Mouse (Mus musculus): ENCODE data around the gene Cyp4f18. TPM values are rescaled to one million over a fixed set of nuclear protein-coding genes. Genes with fewer than 3 reads are reported as not detected.

Gene Cyp4f18
- polyA plus RNA-seq, 1 experiment = 0.16 TPM

GRCm38 (mm10) chr8:71952489-71952888 lies 56.9 kb downstream of the Cyp4f18 start:
- Histone ChIP-seq H3K79me2 (ENCODE audit: control insufficient read depth, insufficient read depth) (peaks cover 29% of the 10 kb centered on the region), H3K27me3 (ENCODE audit: control insufficient read depth, insufficient read depth, insufficient read length) (no peaks in the 10 kb centered on the region), H3ac (ENCODE audit: control insufficient read depth, insufficient read length) (no peak overlapping the region), H3K36me3 (ENCODE audit: control insufficient read depth, insufficient read depth) (no peaks in the 10 kb centered on the region), H3K4me3 (no peak overlapping the region), H3K4me2 (ENCODE audit: low read depth) (no peak overlapping the region)
- no peak for TF ChIP-seq CEBPB (IDR thresholded peaks at IDR 0.05; ENCODE audit: insufficient read depth, poor library complexity, severe bottlenecking)
- no peak for TF ChIP-seq E2F4 (IDR thresholded peaks at IDR 0.05; ENCODE audit: insufficient read depth)
- TF ChIP-seq MYOD1 (IDR thresholded peaks at IDR 0.05; ENCODE audit: control insufficient read depth in 1 of 3, insufficient read length in 2 of 3, low read depth in 2 of 3) = no peak
- TF ChIP-seq POLR2AphosphoS2 (IDR thresholded peaks at IDR 0.05; ENCODE audit: insufficient read length, low read depth) = no peak
- no peak for TF ChIP-seq USF1 (IDR thresholded peaks at IDR 0.05; ENCODE audit: low read depth)
- no peak for TF ChIP-seq POLR2A (IDR thresholded peaks at IDR 0.05; ENCODE audit: insufficient read length, low read depth)
- no peak for TF ChIP-seq SRF (IDR thresholded peaks at IDR 0.05; ENCODE audit: control insufficient read depth, insufficient read length, low read depth)
- no peak for TF ChIP-seq MAX (IDR thresholded peaks at IDR 0.05; ENCODE audit: low read depth)
- no peak for TF ChIP-seq TCF3 (IDR thresholded peaks at IDR 0.05; ENCODE audit: insufficient read length, low read depth)
- no peak for TF ChIP-seq TCF12 (IDR thresholded peaks at IDR 0.05; ENCODE audit: insufficient read depth, poor library complexity, severe bottlenecking)
- no peak for TF ChIP-seq MYOG (IDR thresholded peaks at IDR 0.05; ENCODE audit: control insufficient read depth in 1 of 3, insufficient read depth in 1 of 3, insufficient read length in 2 of 3, low read depth in 2 of 3)

GRCm38 (mm10) chr8:71951436-71952161 lies 57.8 kb downstream of the Cyp4f18 start:
- H3K4me3 ChIP-seq = peak overlapping the region; percentile 69

DNA sequence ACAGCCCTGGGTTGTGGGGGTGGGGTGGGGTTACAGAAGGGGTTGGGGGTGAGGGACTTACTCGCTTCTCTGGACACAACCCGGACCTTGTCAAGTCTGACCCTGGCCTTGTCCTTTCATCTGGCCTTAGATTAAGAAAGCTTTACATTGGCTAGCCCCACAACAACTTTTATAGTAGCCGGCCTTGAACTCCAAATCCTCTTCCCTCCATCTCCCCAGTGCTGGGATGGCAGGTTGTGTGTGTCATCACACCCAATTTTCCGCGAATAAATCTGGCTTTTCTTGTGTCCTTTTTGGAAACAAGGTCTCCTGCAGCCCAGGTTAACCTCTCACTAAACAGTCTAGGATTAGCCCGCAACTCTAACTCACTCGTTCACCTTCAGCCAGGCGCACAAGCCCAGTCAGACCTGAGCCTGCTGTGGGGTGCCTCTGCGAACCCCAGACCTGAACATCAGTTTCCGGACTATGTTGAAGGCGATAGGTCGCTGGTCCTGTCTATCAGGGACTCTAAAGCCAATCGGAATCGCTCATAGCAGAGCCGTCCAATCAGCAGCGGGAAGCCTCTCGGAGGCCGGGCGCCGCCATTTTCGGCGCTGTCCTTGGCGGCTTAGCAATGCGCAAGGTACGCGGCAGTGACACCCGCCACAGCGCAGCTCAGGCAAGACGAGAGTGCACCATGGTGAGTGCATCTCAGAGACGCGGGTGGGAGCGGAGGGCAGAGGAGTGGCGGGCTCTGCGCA lies 58.8 kb downstream of the Cyp4f18 start, which contains the start of gene Zfp961:
Gene Zfp961, plus strand, starts transcription at position 557 of the 740 bp plus-strand sequence.
- Histone ChIP-seq H3ac (ENCODE audit: control insufficient read depth, insufficient read length) (no peak within 1 kb of the TSS), H3K36me3 (ENCODE audit: control insufficient read depth, insufficient read depth) (no peaks in the 10 kb centered on the region), H3K79me2 (ENCODE audit: control insufficient read depth, insufficient read depth) (peaks cover 20% of the 10 kb centered on the region), H3K4me2 (ENCODE audit: low read depth) (peak within 1 kb of the TSS; percentile 78), H3K27me3 (ENCODE audit: control insufficient read depth, insufficient read depth, insufficient read length) (no peaks in the 10 kb centered on the region), H3K4me3 (peak within 1 kb of the TSS; percentile 69)
- no peak for TF ChIP-seq MAX (IDR thresholded peaks at IDR 0.05; ENCODE audit: low read depth)
- TF ChIP-seq POLR2AphosphoS2 (IDR thresholded peaks at IDR 0.05; ENCODE audit: insufficient read length, low read depth) = peak; percentile 89
- TF ChIP-seq CEBPB (IDR thresholded peaks at IDR 0.05; ENCODE audit: insufficient read depth, poor library complexity, severe bottlenecking) = no peak
- TF ChIP-seq TCF3 (IDR thresholded peaks at IDR 0.05; ENCODE audit: insufficient read length, low read depth) = no peak
- peak; percentile 58 for TF ChIP-seq E2F4 (IDR thresholded peaks at IDR 0.05; ENCODE audit: insufficient read depth)
- TF ChIP-seq MYOD1 (IDR thresholded peaks at IDR 0.05; ENCODE audit: control insufficient read depth in 1 of 3, insufficient read length in 2 of 3, low read depth in 2 of 3) = no peak
- TF ChIP-seq POLR2A (IDR thresholded peaks at IDR 0.05; ENCODE audit: insufficient read length, low read depth) = peak; percentile 87
- TF ChIP-seq REST (IDR thresholded peaks at IDR 0.05; ENCODE audit: insufficient read depth, insufficient read length) = peak; percentile 14
- TF ChIP-seq MYOG (IDR thresholded peaks at IDR 0.05; ENCODE audit: control insufficient read depth in 1 of 3, insufficient read depth in 1 of 3, insufficient read length in 2 of 3, low read depth in 2 of 3) = peak in 1 of 3 experiments; percentile 12
- no peak for TF ChIP-seq USF1 (IDR thresholded peaks at IDR 0.05; ENCODE audit: low read depth)
- no peak for TF ChIP-seq TCF12 (IDR thresholded peaks at IDR 0.05; ENCODE audit: insufficient read depth, poor library complexity, severe bottlenecking)
- peak; percentile 71 for TF ChIP-seq SRF (IDR thresholded peaks at IDR 0.05; ENCODE audit: control insufficient read depth, insufficient read length, low read depth)

More at GRCm38 (mm10) chr8:71951436-71952161, 57.8 kb downstream of the Cyp4f18 start:
- H3K4me2 ChIP-seq (ENCODE audit: low read depth) = peak overlapping the region; percentile 76
- TF ChIP-seq CEBPB (IDR thresholded peaks at IDR 0.05; ENCODE audit: insufficient read depth, poor library complexity, severe bottlenecking) = no peak
- TF ChIP-seq REST (IDR thresholded peaks at IDR 0.05; ENCODE audit: insufficient read depth, insufficient read length) = no peak
- no peak for TF ChIP-seq SRF (IDR thresholded peaks at IDR 0.05; ENCODE audit: control insufficient read depth, insufficient read length, low read depth)
- TF ChIP-seq MAX (IDR thresholded peaks at IDR 0.05; ENCODE audit: low read depth) = no peak
- no peak overlapping the region for H3ac ChIP-seq (ENCODE audit: control insufficient read depth, insufficient read length)
- H3K27me3 ChIP-seq (ENCODE audit: control insufficient read depth, insufficient read depth, insufficient read length) = no peaks in the 10 kb centered on the region
- no peaks in the 10 kb centered on the region for H3K36me3 ChIP-seq (ENCODE audit: control insufficient read depth, insufficient read depth)
- peaks cover 21% of the 10 kb centered on the region for H3K79me2 ChIP-seq (ENCODE audit: control insufficient read depth, insufficient read depth)

DNA sequence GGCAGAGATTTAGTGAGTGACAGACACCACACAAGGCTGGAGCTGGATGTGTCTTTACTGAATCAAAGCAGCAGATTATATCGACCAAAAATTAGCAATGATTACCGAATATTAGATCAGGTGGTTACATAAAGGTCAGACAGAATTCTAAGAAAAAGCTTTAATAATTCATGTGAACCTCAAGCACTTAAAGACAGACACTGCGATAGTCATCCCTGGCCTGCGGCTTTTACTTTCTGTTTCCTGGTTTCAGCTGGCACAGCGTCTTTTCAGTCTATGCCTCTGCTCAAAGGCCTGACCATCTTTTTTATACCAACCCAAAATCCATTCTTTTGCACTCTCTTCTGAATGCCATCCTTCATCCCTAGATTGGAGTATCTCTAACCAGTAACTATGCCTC lies 60.8 kb downstream of the Cyp4f18 start:
- H3ac ChIP-seq (ENCODE audit: control insufficient read depth, insufficient read length) = no peak overlapping the region
- H3K4me3 ChIP-seq = no peak overlapping the region
- TF ChIP-seq E2F4 (IDR thresholded peaks at IDR 0.05; ENCODE audit: insufficient read depth) (no peak), CEBPB (IDR thresholded peaks at IDR 0.05; ENCODE audit: insufficient read depth, poor library complexity, severe bottlenecking) (no peak), TCF12 (IDR thresholded peaks at IDR 0.05; ENCODE audit: insufficient read depth, poor library complexity, severe bottlenecking) (no peak), USF1 (IDR thresholded peaks at IDR 0.05; ENCODE audit: low read depth) (no peak), MAX (IDR thresholded peaks at IDR 0.05; ENCODE audit: low read depth) (no peak), POLR2A (IDR thresholded peaks at IDR 0.05; ENCODE audit: insufficient read length, low read depth) (no peak), POLR2AphosphoS2 (IDR thresholded peaks at IDR 0.05; ENCODE audit: insufficient read length, low read depth) (no peak), MYOD1 (IDR thresholded peaks at IDR 0.05; ENCODE audit: control insufficient read depth in 1 of 3, insufficient read length in 2 of 3, low read depth in 2 of 3) (no peak), TCF3 (IDR thresholded peaks at IDR 0.05; ENCODE audit: insufficient read length, low read depth) (no peak), SRF (IDR thresholded peaks at IDR 0.05; ENCODE audit: control insufficient read depth, insufficient read length, low read depth) (no peak), REST (IDR thresholded peaks at IDR 0.05; ENCODE audit: insufficient read depth, insufficient read length) (no peak), MYOG (IDR thresholded peaks at IDR 0.05; ENCODE audit: control insufficient read depth in 1 of 3, insufficient read depth in 1 of 3, insufficient read length in 2 of 3, low read depth in 2 of 3) (no peak)
- peaks cover 12% of the 10 kb centered on the region for H3K79me2 ChIP-seq (ENCODE audit: control insufficient read depth, insufficient read depth)
- no peak overlapping the region for H3K4me2 ChIP-seq (ENCODE audit: low read depth)
- no peaks in the 10 kb centered on the region for H3K36me3 ChIP-seq (ENCODE audit: control insufficient read depth, insufficient read depth)
- no peaks in the 10 kb centered on the region for H3K27me3 ChIP-seq (ENCODE audit: control insufficient read depth, insufficient read depth, insufficient read length)

Measured in myocyte (in vitro differentiated cells).